Mouse (Mus musculus) skeletal muscle tissue, adult 2 months (tissue): ENCODE data around the gene Dnajb13.

Source experiments
- DNase-seq: peaks from one replicate; pipeline ENCODE4 v3.0.0-alpha.2; 2012; ENCODE audit warnings: low read depth, low spot score

The Dnajb13 gene

GRCm38 (mm10) chr7:100508670-100509069, 6.1 kb downstream of the Dnajb13 start:
- DNase-seq = no peak

- no peak for DNase-seq
These were observed 8.3 kb downstream of the Dnajb13 start for GRCm38 (mm10) chr7:100506494-100506893.

GRCm38 (mm10) chr7:100504740-100505487, 9.8 kb downstream of the Dnajb13 start:
- DNase-seq = no peak

GRCm38 (mm10) chr7:100503076-100503475, 11.7 kb downstream of the Dnajb13 start:
- DNase-seq = no peak

- DNase-seq = no peak
These were observed 12.3 kb downstream of the Dnajb13 start for GRCm38 (mm10) chr7:100502374-100502922.

- DNase-seq = no peak
These were observed 12.9 kb downstream of the Dnajb13 start for GRCm38 (mm10) chr7:100501844-100502373.

- no peak for DNase-seq
These were observed 13.5 kb downstream of the Dnajb13 start for GRCm38 (mm10) chr7:100501027-100501843.

GRCm38 (mm10) chr7:100500276-100500977, 14.3 kb downstream of the Dnajb13 start:
- no peak for DNase-seq

- DNase-seq = no peak
These were observed 15.3 kb downstream of the Dnajb13 start for GRCm38 (mm10) chr7:100499465-100499864.

- no peak for DNase-seq
These were observed 16.8 kb downstream of the Dnajb13 start for GRCm38 (mm10) chr7:100497982-100498381.

- DNase-seq = no peak
These were observed 17.4 kb downstream of the Dnajb13 start for GRCm38 (mm10) chr7:100497402-100497801.

GRCm38 (mm10) chr7:100496791-100497190, 18.0 kb downstream of the Dnajb13 start:
- DNase-seq = no peak

GRCm38 (mm10) chr7:100496371-100496770, 18.4 kb downstream of the Dnajb13 start:
- DNase-seq = no peak

GRCm38 (mm10) chr7:100495581-100496251, 19.0 kb downstream of the Dnajb13 start:
- peak; percentile 76 for DNase-seq

- no peak for DNase-seq
These were observed 19.7 kb downstream of the Dnajb13 start for GRCm38 (mm10) chr7:100495042-100495441.

- DNase-seq = no peak
These were observed 20.3 kb downstream of the Dnajb13 start for GRCm38 (mm10) chr7:100494415-100494831.

- peak; percentile 57 for DNase-seq
These were observed 21.0 kb downstream of the Dnajb13 start for GRCm38 (mm10) chr7:100493484-100494414.

GRCm38 (mm10) chr7:100493117-100493483, 21.7 kb downstream of the Dnajb13 start, which contains the start of gene Ucp2:
Gene Ucp2, plus strand, starts transcription at chr7:100493337.
- DNase-seq = peak; percentile 70

- no peak for DNase-seq
These were observed 22.2 kb downstream of the Dnajb13 start for GRCm38 (mm10) chr7:100492391-100493116.
